ENCODE assay signal across 17 mouse cellular contexts in genomic region chr9:66448253-66448652, GRCm38 (mm10).
A peak's percentile ranks its signal among the peaks of the same experiment; 100 is the strongest.
DNase-seq lines count a peak whose midpoint lies in the region; ATAC-seq lines count a peak whose summit lies in the region.
"Had no signal": no experiment of that assay in that cellular context is flagged by ENCODE, and none has a peak within 500 bp of the region (broad histone marks: within the 10 kb centered on the region; RNA-seq: fewer than 3 reads in every experiment).

No protein-coding gene starts in this region.

- 0 out of 2 replicates have a peak, but pooled peaks have one; percentile 35 for ATAC-seq in erythroid progenitor cell, adult 5-6 weeks (replicated peaks; ENCODE audit: low FRiP score, poor library complexity, severe bottlenecking)
- ATAC-seq: activated CD4-positive, CD25-positive, alpha-beta regulatory T cell, adult 4 months; CD4-positive, CD25-positive, alpha-beta regulatory T cell, adult 4 months; forebrain, postnatal 0 days; hindbrain, embryonic 16.5 days; midbrain, embryonic 15.5 days had no signal

- DNase-seq in cerebellum, adult 9-10 months: peak; percentile 13
- no peak for DNase-seq in cerebellum, adult 9-11 months
- DNase-seq in kidney, postnatal 25 days: peak; percentile 16 to 41
- DNase-seq in kidney, adult 9 months: no peak
- DNase-seq in 3T3-L1 (ENCODE audit: low read depth, low spot score): peak; percentile 27
- DNase-seq in right cerebral cortex, postnatal 36 days (ENCODE audit: low spot score in 2 of 2): no peak
- DNase-seq: adrenal gland, adult 2 months; cerebellum, adult 8-10 months; forebrain, postnatal 0 days; kidney, adult 18-20 months; right cerebral cortex, postnatal 25 days; spleen, adult 18-20 months had no signal

Comparison
In these comparisons a context has a peak if more than half of its experiments do, and no peak if none do; other contexts are left out.
1. DNase-seq: peak in cerebellum, adult 9-10 months (single experiment), kidney, postnatal 25 days (2 of 2) and 3T3-L1 (single experiment); none in cerebellum, adult 9-11 months (single experiment), kidney, adult 9 months (single experiment) and right cerebral cortex, postnatal 36 days (0 of 2).